Mouse (Mus musculus): ENCODE results near the gene Eid1.

Gene Eid1

DNA sequence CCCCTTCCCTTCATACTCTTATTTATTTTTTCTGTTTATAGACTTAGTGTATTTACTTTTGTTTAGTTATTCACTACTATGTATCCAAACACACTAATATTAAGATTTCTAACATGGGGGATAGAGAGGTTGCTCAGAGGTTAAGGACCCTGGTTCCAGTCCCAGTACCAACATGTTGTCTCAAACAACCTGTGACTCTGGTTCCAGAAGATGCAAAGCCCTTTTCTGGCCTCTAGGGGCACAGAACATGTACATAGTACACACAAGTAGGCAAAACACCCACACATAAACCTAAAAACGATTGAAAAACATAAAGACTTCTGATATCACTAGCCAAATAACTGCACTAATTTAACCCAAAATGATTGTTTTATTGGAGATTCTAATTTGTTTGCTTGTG, 2.0 kb upstream of the Eid1 start:
- peak; percentile 80 for DNase-seq

DNA sequence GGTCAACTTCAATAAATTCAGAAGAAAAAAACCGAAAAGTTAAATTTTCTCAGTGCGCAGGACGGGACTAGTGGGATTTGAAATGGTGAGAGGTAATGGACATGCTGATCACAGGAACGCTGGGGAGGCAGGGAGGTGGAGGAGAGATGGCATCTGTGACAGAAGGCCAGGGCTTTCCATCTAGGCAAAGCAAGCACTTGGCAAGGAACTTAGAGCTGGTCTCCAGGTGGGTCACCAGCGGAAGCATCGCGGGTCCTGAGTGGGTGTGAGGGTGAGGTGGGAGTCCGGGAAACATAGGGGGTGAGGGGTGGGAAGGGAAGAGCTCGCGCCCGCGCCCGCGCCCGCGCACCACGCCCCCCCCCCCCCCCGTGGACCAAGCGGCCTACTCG, 333 bp upstream of the Eid1 start:
- DNase-seq = no peak

DNA sequence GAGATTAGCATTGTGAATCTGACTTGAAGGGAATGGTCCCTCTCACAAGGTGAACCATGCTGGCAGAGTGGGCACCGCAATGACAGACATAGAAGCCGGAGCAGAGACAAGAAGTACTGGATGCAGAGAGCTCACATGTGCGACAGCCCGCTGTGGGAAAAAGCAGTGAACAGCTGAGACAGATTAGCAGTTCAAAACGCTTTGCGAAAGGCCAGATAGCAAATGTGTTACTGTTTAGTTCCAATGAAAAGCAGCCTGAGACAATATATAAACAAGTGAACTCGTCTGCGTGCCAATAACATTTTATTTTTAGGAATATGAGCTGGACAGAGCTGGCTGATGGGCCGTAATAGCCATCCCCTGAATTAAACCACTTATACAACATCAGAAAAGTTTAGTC, 8.9 kb downstream of the Eid1 start:
- peak; percentile 67 for DNase-seq

DNA sequence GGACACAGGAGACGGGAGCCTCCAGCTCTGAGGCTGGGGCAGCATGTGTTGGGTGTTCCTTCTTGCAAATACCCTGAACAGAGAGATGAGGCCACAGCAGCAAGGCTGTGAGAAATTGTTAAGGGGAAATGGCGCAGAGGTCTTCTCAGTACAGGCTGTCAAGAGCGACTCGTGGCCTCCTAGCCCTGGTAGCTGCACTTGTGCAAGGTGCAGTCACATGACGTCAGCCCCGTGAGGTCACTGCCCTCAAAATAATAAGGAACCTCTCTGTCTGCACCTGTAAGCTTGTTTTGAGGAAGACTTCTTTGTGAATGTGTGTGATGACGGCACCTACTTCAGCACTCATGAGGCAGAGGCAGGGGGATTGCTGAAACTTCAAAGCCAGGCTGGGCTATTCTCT, 11.0 kb downstream of the Eid1 start:
- DNase-seq = peak; percentile 66

DNA sequence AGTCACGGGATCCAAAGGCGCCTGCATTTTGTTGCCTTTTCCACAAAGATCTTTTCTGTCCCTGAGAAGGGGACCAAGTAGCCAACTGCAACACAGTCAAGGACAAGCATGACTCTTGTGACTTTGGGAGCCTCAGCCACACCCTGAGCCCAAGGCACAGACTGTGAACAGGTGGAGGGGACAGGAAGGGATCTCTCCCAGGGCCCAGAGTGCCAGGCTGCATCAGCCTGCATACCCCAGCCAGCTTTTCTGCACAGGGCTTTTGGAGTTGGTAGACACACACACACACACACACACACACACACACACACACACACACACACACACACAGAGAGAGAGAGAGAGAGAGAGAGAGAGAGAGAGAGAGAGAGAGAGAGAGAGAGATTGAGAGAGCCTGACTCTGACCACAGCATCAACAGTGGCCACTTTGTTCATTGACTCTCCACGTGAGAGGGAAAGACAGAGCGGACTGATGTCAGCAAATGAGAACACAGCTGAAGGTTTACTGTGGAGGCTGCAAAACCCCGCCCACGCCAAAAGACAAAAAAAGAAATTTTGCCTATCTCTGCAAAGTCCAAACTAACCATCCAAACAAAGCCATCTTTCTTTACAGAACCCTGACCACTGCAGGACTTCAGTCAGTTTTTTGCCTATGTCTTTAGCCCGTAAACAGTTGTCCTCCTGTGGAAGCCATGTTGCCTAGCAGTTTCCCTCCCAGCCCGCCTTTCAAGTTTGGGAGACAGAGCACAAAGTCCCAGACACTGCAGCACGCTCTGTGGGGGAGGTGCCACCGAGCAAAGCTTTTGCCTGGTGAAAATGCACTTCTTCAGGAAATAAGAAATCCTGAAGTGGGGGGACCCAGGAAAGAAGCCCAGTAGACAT, 11.9 kb downstream of the Eid1 start:
- peak; percentile 76 for DNase-seq

DNA sequence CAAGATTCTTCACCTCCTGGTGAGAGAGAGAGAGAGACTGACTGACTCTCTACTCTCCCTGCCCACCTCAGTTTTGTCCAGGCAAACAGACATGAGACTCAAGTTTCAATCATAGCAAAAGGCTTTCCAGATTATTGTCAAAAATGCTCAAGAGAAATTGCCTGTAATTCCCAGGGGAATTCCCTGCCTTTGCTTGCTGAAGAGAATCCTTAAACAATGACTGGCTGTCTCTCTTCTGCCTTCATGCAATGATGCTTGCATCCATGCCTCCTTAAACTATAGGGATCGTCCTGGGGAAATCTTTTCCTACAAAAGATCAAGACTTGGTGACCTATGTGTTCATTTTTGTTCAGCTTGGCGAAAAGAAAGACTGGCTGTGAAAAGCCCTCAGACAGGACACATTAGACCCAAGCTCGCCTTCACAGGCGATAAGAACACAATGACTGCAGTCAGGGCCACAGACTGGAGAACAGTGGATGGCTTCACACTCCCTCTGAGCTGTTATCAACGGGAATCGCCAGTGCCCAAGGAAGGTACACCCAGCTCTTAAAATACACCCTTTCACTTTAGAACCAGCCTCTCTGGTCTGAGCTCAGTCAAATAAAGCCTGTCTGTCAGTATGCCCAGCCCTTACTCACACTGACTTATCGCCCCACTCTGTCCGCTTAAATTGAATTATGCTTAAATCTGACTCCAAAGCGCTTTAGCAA, 12.7 kb downstream of the Eid1 start:
- peak; percentile 66 for DNase-seq

DNA sequence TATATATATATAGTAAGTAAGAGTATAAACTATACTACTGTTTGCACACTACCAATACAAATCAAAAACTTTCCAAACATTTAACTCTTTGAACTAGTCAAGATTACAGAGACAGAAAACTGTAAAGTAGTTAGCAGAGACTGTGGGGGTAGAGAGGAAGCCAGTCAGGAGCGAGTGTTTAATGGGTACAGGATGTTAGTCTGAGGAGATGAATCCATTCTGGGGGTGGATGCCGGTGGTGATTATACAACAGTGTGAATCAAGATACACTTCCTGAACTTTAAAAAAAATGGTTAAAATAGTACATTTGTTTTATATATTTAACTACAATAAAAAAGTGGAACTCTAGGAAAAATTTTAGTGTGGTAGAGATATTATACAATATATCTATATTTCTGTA, 19.1 kb downstream of the Eid1 start:
- peak; percentile 3 for DNase-seq

DNA sequence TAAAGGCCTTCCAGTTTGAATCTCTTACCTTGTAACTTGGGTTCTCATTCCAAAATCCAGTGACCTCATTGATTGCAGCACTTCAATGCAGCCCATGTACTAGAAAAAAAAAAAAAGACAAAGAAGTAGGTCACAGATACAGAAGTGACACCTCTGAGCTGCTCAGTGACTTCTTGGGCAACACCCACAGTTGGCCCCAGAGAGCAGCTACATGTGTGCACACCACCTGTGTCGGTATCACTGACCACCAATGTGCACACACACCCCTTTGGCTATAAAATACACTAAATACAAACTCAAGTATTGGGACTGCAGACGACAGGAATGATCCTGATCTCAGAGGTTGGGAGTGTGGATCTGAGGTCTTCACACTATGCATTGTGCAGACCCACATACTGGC, 21.9 kb downstream of the Eid1 start:
- DNase-seq = peak; percentile 61

DNA sequence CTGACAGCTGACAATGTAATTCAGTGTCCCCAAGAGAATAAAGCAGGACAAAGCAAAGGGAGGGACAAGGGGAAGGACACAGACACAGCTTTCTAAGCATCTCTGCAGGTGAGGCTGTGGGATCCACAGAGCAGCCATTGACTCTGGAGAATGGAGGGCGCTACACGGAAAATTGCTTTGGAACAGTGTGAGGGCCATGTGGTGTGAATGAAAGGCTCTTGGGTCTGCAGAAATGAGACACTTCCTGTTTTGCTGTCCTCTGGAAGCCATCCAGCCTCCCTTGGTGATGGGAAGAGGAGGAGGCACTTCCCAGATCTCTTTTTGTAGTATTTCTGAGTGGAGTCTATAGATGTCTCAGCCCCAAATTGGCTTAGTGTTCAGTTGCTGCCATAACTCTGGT, 23.3 kb downstream of the Eid1 start:
- peak; percentile 96 for DNase-seq

DNA sequence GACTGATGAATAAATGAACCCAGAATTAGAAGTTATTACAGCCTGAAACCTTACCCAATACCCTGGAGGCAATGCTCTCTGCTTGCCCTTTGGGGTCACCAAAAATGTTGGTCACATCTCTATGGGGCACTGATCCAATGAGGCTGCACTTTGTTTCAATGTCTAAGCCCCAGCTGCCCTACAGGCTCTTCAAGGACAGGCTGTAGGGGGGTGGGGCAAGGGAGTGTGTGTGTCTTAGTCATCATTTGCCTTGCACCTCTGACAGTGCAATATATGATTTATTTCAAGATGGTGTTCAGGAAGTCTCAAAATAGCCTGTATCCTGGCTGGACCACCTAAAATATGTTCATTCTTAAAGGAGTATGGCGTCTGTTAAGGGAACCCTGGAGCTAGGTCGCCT, 28.7 kb downstream of the Eid1 start:
- DNase-seq = no peak

DNA sequence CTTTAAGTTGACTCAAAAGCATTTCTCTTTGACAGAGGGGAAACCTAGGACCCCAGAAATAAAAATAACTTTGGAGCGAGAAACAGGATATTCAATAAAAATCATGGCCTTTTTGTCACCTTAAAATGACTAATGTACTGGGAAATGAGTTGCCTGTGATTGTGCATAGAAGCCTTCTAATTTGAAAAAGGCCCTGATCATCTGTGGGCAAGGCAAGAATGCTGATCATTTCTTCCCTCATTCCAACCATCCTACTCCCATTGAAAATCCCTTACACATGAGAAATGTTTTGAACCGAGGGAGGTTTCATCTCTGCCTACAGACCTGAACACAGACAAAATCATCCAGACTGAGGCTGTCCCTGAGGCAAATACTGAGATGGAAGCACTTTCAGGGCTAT, 30.0 kb downstream of the Eid1 start:
- DNase-seq = no peak

DNA sequence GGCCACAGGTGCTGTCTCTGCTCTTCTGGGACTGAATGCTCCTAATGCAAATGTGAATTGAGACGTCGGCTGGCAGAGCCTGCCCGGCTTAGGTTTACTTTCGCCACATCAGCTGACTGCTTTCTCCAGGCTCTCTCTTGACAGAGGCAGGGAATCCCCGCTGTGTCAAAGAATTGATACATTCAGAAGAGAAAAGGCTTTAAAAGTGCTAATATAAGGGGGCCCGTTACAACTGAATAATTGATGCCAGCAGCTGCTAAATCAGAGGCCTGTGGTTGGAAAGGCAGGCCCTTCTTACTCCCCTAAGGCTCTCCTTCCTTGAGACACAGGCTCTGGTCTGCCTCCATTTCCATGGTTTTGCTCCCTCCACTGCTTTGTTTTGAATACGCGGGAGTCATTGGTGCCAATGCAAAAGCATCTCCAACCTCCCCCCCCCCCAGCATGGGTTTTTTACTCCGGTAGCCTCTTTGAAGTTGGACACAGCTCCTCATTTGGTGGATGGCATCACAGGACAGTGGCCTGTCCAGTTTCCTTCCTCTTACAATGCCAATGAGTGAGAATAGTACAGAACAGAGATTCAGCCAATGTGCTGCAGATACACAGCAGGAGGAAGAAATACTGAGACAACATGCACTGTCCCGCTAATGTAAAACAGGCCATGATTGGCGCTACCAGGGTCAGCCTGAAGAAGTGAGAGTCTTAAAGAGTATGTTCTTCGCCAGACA, 32.2 kb downstream of the Eid1 start:
- no peak for DNase-seq

DNA sequence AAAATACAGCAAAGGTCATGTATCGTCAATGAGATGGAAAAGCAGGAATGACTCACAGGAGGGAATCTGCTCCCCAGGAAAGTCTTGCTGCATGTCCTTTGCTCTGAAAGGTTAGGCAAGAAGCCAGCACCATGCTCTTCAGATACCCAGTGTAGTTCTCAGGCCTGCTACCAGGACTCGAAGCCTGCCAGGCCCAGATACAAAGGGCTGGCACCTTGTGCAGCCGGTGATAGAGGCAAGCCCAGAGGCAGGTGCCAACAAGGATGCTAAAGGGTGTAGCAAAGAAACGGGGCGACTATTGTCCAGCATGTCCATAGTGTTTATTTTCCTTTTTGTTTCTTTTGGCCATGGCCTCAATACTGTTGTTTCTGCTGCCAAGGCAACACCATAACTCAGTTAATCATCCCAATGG, 33.6 kb downstream of the Eid1 start:
- no peak for DNase-seq

DNA sequence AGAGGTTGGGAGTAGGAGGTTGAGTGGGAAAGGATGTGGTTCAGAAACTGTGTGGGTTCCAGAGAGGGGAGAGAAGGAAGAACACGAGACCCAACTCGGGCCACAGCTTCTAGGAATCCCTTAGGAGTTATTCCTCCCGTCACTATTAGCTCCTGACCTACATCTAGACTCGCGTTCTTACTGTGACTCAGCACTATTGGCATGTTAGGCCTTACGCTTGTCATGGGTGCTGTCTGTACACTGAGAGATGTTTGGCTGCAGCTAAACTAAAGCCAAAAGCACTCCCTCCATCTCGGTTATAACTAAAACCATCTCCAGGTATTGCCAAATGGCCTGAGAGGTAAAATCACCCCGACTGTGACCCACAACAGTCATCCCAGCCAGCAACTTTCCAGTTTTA, 43.7 kb downstream of the Eid1 start:
- DNase-seq = peak; percentile 88

DNA sequence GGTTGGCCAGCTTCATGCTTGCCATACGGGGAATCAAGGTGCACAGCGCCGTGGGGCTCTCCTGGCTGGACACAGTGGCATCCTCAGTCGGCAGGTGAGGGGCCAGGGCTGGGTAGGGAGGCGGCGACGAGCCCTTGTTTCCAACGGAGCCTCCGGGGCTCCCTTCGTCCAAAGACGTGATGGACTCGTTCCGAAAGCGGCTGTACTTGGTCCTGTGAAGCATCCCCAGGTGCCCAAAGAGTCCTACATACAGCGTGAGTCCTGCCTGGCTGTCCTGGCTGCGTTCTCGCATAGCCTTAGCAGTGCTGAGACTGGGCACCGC, 50.2 kb downstream of the Eid1 start:
- DNase-seq = no peak

DNA sequence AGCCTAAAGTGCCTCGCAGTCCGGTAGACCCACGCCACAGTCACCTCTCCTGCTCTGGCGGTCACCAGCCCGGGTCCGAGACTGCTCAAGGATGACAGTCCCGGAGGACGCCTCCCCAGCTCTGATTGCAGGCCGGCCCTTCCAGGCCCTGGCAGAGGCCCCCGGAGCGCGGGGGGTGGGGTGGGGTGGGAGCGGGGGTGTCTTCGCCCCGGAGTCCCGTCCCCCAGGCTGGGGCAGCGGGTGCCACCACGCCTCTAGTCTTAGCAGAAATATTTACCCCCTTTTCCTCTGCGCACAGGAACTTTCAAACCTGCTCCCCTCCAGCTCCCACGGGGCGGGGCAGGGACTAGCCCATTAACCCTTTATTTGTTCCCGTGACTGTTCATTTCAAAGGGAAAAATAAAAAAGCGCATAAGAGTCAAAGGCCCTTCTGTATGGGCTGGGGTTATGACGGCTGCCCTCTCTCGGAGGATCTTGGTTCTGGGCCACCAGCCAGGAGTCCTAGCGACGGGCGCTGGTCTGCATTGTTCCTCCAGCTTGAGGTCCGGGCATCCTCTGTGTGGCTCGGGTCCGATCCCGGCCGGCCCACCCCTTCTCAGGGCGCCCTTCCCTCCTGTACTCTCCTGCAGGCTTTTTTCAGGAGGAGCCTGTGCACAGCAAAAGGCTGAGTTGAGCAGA, 50.7 kb downstream of the Eid1 start:
- peak; percentile 95 for DNase-seq

DNA sequence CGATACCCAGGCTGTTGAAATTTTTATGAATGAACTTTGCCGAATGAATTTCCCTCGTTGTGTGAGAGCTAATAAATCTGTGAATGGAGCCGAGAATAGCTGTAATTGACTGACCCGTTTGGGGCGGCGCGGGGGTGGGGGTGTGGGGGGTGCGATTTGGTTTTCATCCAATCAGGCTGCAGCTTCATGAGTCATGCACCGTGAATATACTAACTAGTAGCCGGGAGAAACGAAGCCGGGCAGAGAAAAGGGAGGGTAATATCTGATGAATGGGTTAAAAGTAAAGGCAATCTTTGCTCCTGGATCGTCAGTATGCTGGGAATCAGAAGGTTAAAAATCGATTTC, 51.2 kb downstream of the Eid1 start, which contains the start of gene Shc4:
Gene Shc4, minus strand, starts transcription at position 63 of the 345 bp plus-strand sequence.
- no peak for DNase-seq

All from heart, adult 11 months (tissue).